Mouse (Mus musculus): Measurements from ENCODE around the gene Ube2g2.

DNA sequence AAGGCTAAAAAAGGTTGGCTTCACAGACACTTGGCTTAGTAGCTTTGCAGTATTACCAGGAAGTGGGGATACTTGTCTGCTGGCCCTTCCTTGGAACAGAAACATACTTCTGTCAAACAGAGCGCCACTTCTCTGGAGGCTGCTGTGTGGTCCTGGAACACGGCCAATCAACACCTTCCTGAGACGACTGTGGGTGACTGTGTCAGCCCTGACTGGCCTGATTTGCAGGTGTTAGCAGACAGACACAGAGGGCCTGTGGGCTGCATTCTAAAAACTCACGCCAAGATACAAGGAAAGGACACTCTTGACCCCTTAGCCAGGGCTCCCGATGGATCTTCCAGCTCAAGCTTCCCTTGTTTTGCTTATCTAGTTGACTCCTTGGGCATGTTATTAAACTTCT is 17.1 kb upstream of the Ube2g2 start:
- TF ChIP-seq MXI1 (IDR thresholded peaks at IDR 0.05; ENCODE audit: low read depth, low read length) (no peak), MAZ (IDR thresholded peaks at IDR 0.05; ENCODE audit: low read depth, low read length) (no peak), EP300 (IDR thresholded peaks at IDR 0.05; ENCODE audit: low read length) (no peak), USF1 (IDR thresholded peaks at IDR 0.05; ENCODE audit: low read depth, low read length) (no peak), IRF4 (IDR thresholded peaks at IDR 0.05; ENCODE audit: low read depth, low read length) (no peak), POLR2A (IDR thresholded peaks at IDR 0.05; ENCODE audit: low read depth, low read length) (no peak), MAX (IDR thresholded peaks at IDR 0.05; ENCODE audit: low read length) (no peak)

All from CH12.LX (cell line).